Mouse (Mus musculus) thymus, postnatal 10 days (tissue): ENCODE results near the gene Gm5678.

Source experiments
- DNase-seq, 2 experiments: peaks; one replicate each; pipeline ENCODE4 v3.0.0; 2021; ENCODE audit warnings: low spot score in 2 of 2

Gm5678 gene

GRCm38 (mm10) chr16:93627761-93628400 lies at the start of gene Gm5678:
Gene Gm5678 (plus strand): TSS chr16:93628097.
- no peak for DNase-seq

DNA sequence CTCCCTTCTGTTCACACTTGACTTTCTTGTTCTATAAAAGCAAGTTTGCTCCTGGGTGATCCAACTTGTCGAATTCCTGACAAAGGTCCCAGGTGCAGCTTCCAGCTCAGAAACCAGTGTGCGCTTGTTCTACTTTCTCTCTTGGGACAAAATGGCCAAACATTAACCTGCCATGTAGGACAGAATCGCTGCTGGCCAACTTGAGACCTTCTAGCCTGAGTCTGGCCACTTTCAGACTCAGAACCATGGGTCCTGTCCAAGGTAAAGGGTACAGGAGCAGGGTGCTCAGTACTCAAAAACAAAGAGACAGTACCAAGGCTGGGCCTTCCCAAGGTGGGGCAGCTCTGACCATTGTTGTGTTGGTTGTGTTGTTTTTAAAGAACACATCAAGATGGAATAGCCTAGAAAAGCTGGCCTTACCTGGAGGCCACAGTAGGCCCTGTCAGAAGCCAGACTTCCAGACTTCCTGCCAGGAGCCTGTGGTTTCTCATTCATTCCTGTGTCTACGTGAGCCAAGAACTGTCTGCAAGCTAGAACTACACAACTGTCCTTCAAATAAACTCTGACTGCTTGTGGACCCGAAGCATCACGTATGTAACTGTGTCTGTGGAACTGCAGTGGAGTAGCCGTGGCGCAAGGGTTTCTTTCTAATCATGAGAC lies 49.4 kb upstream of the Gm5678 start:
- no peak for DNase-seq

DNA sequence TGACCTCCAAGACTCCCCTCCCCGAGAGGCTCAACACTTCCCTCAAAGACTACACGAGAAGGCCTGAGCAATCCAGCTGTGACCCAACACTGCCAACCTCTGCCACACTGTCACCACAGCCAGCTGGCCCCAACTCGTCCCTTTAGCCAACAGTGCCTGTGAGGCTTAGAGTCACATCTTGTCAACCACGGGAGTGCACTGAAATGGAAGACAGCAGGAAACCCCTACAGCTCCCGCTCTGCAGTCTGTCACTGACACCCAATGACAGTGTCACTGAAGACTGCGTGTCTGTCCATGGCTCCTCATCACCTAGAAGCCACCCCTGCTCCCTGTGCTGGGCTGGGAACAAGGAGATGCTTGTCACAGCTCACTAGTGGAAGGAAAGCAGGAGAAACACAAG lies 46.8 kb upstream of the Gm5678 start:
- DNase-seq, result no peak

- DNase-seq, result no peak
These were observed 42.8 kb upstream of the Gm5678 start for GRCm38 (mm10) chr16:93584976-93585702.

DNA sequence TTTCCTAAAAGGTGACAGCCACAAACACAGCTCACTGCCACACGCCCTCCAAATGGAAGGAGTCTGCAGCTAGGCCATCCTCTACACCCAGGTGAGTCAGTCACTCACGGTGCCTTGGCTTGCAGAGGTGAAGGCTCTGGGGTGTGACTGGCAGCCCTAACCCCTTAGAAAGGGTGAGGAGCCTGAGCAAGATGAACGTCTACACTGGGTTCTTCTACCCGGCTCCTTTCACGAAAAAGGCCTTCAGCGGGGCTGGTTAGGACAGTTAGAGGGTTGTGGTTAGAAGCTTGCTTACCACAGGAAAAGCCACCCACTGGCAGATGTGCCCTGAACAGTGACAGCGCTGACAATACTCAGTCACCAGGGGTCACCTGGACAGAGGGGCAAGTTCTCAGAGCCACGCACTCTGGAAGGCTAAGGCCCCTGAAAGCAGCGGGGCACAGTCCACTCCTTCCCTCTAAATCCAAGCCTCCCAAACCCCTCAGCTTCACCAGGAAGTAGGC lies 42.1 kb upstream of the Gm5678 start:
- peak in 1 of 2 experiments; percentile 19 for DNase-seq

GRCm38 (mm10) chr16:93586382-93586781 lies 41.5 kb upstream of the Gm5678 start:
- peak; percentile 77 for DNase-seq

GRCm38 (mm10) chr16:93588281-93588680 lies 39.6 kb upstream of the Gm5678 start:
- DNase-seq, result no peak

GRCm38 (mm10) chr16:93590915-93591314 lies 37.0 kb upstream of the Gm5678 start:
- DNase-seq, result no peak

DNA sequence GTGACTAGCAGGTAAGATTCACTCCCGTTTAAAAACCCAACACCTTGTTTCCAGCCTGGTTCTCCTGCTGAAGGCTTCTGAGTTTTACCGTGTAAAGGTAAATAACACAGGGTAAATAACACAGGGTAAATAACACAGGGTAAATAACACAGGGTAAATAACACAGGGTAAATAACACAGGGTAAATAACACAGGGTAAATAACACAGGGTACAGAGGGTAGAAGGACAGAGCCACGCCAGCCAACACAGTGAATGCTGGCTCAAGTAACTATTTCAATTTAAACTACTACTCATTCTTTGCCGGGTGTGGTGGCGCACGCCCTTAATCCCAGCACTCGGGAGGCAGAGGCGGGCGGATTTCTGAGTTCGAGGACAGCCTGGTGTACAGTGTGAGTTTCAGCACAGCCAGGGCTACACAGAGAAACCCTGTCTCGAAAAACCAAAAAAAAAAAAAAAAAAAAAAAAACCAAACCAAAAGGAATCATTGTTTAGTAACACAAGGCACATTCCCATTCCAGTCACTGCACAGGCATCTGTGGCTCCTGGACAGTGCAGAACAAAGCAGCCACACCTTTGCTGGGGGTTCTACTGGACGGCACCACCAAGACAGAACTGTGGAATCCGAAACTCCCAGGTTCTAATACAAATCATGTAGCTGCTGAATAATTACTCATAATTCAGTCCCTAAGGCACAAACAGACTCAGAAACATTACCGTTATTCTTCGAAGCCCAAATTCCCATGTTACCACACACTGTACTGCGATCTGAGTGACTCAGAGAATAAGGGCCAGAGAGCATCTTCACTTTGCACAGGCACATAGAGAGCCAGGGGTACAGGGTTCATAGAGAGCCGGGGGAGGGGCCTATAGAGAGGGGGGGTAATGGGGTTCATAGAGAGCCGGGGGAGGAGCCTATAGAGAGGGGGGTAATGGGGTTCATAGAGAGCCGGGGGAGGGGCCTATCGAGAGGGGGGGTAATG lies 36.2 kb upstream of the Gm5678 start:
- DNase-seq, result no peak

DNA sequence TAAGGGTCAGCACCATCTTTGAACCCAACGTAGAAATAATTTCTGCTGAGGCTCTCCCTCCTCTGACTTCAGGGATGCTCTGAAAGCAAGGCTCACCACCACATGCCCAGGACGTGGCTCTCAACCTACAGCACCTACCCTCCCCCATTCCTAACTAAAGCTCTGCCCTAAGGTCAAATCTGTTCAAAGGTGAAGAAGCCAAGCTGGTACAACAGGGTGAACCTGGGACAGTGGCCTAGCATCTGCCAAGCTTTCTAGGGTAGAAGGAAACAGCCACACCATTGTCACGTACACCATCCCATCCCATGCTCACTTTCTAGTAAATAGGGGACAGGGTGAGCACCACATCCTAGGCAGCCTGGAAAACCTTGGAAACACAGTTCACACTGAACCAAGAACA lies 35.2 kb upstream of the Gm5678 start:
- no peak for DNase-seq

DNA sequence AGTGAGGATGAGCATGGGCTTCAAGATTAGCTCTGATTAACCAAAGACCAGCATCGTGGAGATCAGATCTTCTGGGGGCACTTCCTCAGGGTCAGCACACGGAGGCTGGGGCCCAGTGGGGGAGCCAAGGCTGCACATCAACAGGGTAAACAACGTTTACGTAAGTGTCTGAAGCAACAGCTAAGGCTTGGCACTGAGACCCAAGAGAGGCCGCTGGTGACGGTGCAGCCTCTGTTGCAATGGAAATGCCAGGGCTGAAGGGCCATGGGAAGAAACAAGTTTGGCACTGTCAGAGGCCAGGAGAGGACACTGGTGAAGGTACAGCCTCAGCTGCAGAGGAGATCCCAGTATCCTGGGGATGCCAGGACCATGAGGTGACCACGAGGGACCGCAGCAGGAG lies 34.5 kb upstream of the Gm5678 start:
- no peak for DNase-seq

DNA sequence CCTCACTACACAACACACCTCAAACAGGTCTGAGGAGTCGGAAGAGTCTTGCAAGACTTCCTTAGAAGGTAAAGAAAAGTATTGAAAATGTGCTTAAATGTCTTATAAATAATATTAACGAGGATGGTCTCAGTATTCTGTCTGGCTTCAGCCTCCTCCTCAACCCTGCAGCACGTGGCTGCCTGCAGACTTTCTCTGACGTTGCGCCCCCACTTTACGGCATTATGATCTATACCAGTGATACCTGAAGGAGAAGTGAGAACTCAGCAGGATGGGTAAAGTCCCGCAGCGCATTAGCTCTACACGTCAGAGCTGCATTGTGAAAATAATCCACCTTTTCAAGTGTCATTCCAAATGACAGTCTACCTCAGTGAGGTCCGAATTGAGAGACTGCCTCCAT lies 33.4 kb upstream of the Gm5678 start:
- DNase-seq, result no peak

DNA sequence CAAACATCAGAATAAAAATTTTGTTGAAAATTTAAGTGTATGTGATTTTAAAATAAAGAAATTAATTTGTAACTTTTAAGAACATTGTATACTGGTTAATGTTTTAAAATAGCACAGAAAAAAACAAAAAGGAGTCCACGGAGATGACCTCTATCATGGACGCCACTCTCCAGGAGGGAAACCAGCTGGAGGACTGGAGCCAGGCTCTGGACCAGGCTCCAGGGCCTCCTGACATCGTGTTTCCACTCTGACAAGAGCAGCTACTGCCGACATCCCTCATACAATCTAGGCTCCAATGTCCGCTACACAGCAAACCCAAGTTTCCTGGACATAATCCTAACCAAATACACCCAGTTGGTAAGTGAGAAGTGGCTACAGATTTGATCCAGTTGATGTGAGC lies 32.1 kb upstream of the Gm5678 start:
- no peak for DNase-seq

DNA sequence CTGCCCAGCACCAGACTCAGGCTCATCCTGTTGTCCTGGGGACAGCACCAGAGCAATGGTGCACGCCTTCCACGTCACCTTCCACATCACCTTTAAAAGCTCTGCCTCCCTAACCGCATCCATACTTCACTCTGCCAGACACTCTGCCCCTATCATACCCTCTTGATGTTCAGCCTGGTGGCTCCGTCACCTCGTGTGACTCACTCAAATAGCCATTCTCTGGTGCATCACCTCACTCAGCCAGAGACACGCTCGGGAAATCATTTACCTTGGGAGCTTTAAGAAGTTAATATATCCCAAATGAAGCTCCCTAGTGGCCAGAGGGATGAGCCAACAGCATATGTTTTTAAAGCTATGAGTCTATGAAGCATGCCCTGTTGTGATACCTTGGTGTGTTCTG lies 31.1 kb upstream of the Gm5678 start:
- no peak for DNase-seq

GRCm38 (mm10) chr16:93597551-93597950 lies 30.3 kb upstream of the Gm5678 start:
- DNase-seq, result no peak

- no peak for DNase-seq
These were observed 28.4 kb upstream of the Gm5678 start for GRCm38 (mm10) chr16:93599461-93599860.

DNA sequence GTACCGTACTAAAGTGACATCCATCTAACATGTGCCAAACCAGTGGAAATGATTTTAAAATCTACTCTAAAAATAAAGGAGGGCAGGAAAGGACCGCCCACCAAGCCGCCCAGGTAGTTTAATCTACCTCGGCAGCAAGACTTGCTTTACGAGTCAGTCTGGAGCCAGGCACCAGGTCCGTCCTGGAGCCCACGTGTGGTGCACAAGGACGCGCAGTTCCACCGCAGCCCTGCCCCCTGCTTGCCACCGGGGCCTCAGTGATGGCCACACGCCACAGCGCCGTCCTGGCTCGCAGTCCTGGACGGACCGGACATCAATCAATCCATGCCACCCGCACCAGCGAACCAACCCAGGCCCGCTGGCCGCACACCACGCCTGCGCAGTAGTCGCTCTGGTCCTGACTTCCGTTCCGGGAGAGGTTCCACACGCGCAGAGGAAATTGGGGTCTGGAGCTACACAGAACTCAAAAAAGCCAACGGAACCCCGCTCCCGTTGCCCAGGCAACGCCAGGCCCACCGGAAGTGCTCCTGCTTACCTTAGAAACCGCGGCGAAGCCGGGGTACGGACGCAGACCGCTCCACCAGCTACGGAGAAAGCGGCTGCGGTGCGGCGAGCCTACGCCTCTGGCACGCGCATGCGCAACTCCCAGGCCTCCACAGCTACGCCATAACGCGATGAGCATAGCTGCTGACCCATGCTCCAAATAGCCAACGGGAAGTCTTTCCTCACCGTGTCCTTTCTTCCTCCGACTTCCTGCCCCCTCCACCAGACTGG lies 24.3 kb upstream of the Gm5678 start, which contains the start of gene Setd4:
Setd4 (minus strand) TSS at position 625 of the 774 bp plus-strand sequence.
- peak; percentile 71 to 78 for DNase-seq

DNA sequence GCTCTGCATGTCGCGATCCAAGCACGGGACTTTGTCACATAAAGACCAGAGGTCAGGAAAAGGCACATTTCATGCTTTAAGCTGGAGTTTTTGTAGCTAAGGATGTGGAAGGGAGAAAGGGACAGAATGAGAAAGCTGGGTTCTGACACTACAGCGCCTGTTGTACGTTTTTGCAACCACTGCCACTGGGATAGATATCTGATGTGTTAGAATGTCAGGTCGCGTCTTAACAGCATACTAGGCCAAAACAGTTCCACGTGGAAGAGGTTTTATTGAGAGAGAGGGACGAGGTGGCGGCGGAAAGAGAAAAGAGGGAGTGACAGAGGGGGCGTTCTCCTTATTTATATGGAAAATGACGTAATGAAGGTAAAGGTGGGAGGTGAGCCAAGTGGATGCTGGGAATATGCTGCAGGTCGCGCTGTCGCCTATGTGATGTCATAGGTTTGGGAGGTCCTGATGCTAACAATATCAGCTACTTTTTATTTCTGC lies 23.4 kb upstream of the Gm5678 start:
- DNase-seq, result no peak

DNA sequence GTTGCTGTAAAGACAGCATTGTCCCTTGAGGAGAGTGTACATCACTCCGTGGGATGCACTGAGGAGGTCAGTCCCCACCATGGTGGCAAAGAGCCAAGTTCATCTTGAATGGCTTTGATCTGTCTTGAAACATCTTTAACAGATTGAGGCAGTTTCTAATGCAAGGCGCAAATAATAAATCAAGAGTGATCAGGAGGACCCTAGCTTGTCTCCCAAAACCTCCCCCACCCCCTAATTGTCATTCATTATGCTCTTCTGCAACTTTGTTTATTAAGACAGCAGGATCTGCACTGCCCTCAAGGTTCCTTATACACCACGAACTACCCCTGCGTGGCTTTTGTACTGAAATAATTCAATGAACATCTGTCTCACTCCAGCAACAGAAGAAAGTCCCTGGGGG lies 22.3 kb upstream of the Gm5678 start, which contains the start of gene Cbr1:
Cbr1 (plus strand) TSS at position 301 of the 400 bp plus-strand sequence.
- DNase-seq, result no peak

GRCm38 (mm10) chr16:93606146-93606545 lies 21.8 kb upstream of the Gm5678 start:
- no peak for DNase-seq
